Mouse (Mus musculus): ENCODE results near the gene Spata5.

DNA sequence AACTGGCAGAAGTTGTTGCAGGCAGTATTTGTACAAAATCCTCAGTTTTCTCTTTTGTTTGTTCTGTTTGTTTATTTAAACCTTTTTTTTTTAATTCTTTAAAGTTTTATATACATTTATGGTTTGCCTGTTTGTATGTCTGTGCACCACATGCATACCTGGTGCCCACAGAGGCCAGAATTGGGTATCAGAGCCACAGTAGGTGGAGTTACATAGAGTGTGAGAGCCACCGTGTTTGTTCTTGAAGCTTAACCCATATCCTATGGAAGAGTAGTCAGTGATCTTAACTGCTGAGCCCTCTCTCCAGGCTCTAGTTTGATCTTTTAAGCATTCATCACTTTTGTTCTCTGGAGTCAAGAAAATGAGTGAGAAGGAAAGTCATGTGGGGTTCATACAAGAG lies 130.9 kb downstream of the Spata5 start:
- TF ChIP-seq CTCF (IDR thresholded peaks at IDR 0.05; ENCODE audit: borderline replicate concordance, insufficient read depth, low read length) (no peak), POLR2A (IDR thresholded peaks at IDR 0.05; ENCODE audit: low read depth, low read length) (no peak)
